Mouse (Mus musculus) spleen, postnatal 14 days (tissue): Measurements from ENCODE around the gene Anapc13.

ENCODE experiments used
- DNase-seq, 2 experiments: peaks; one replicate each; pipeline ENCODE4 v3.0.0; 2021 to 2022; ENCODE audit warnings: low spot score in 2 of 2

The Anapc13 gene

GRCm38 (mm10) chr9:102631589-102632147, 5.6 kb downstream of the Anapc13 start:
- DNase-seq, result no peak

GRCm38 (mm10) chr9:102632173-102632572, 6.1 kb downstream of the Anapc13 start:
- DNase-seq, result no peak

GRCm38 (mm10) chr9:102632923-102633537, 6.9 kb downstream of the Anapc13 start:
- DNase-seq, result peak in 1 of 2 experiments; percentile 43

GRCm38 (mm10) chr9:102634453-102634852, 8.4 kb downstream of the Anapc13 start:
- no peak for DNase-seq

GRCm38 (mm10) chr9:102636553-102636952, 10.5 kb downstream of the Anapc13 start:
- DNase-seq, result peak in 1 of 2 experiments; percentile 31

GRCm38 (mm10) chr9:102637115-102637514, 11.0 kb downstream of the Anapc13 start:
- no peak for DNase-seq

- no peak for DNase-seq
These were observed 12.9 kb downstream of the Anapc13 start for GRCm38 (mm10) chr9:102638963-102639362.

- no peak for DNase-seq
These were observed 13.4 kb downstream of the Anapc13 start for GRCm38 (mm10) chr9:102639510-102639909.

GRCm38 (mm10) chr9:102641531-102641930, 15.4 kb downstream of the Anapc13 start:
- DNase-seq, result no peak

- no peak for DNase-seq
These were observed 17.0 kb downstream of the Anapc13 start for GRCm38 (mm10) chr9:102643071-102643485.

GRCm38 (mm10) chr9:102643486-102644101, 17.5 kb downstream of the Anapc13 start:
- DNase-seq, result no peak

- no peak for DNase-seq
These were observed 19.1 kb downstream of the Anapc13 start for GRCm38 (mm10) chr9:102645119-102645695.

GRCm38 (mm10) chr9:102647010-102647409, 20.9 kb downstream of the Anapc13 start:
- DNase-seq, result no peak

GRCm38 (mm10) chr9:102649917-102650527, 23.9 kb downstream of the Anapc13 start:
- DNase-seq, result no peak

- no peak for DNase-seq
These were observed 24.5 kb downstream of the Anapc13 start for GRCm38 (mm10) chr9:102650637-102651036.

- no peak for DNase-seq
These were observed 25.2 kb downstream of the Anapc13 start for GRCm38 (mm10) chr9:102651199-102651720.

- DNase-seq, result no peak
These were observed 30.4 kb downstream of the Anapc13 start for GRCm38 (mm10) chr9:102656355-102657095.

- no peak for DNase-seq
These were observed 42.0 kb downstream of the Anapc13 start for GRCm38 (mm10) chr9:102668115-102668514.

- DNase-seq, result no peak
These were observed 42.8 kb downstream of the Anapc13 start for GRCm38 (mm10) chr9:102668906-102669305.

- no peak for DNase-seq
These were observed 47.3 kb downstream of the Anapc13 start for GRCm38 (mm10) chr9:102673381-102673780.

- DNase-seq, result no peak
These were observed 49.8 kb downstream of the Anapc13 start for GRCm38 (mm10) chr9:102675922-102676321.
